Mouse (Mus musculus) cerebellum, adult 2 months (tissue): ENCODE results near the gene Usp44.

Experiments used
- CTCF ChIP-seq: fragments of 200-500 bp; IDR thresholded peaks from 2 replicates; pipeline ENCODE4 v1.5.1; 2011; ENCODE audit warnings: low read depth, mild to moderate bottlenecking, control low read depth, low read length, moderate library complexity, borderline replicate concordance; ENCODE audit not compliant: insufficient read depth
- POLR2A ChIP-seq: fragments of 200-500 bp; IDR thresholded peaks from 2 replicates; pipeline ENCODE4 v1.6.1; 2011; ENCODE audit warnings: low read length, control low read depth, borderline replicate concordance; ENCODE audit not compliant: insufficient read depth

- TF ChIP-seq CTCF (no peak), POLR2A (no peak)
Measured at GRCm38 (mm10) chr10:93876772-93877171, 45.4 kb downstream of the Usp44 start.
